ENCODE assay signal across 8 mouse cellular contexts in genomic region chr4:45013031-45013431, GRCm38 (mm10). TPM values are rescaled to one million over a fixed set of nuclear protein-coding genes. Genes with fewer than 3 reads are reported as not detected.
DNase-seq lines count a peak whose midpoint lies in the region; ATAC-seq lines count a peak whose summit lies in the region.

No protein-coding gene starts in this region.

- DNase-seq in kidney, postnatal 14 days: no peak
- peak; percentile 10 for DNase-seq in R1 (ENCODE audit: low read depth, low spot score)
- no peak for DNase-seq in thymus, postnatal 25 days
- no peak for DNase-seq in right cerebral cortex, postnatal 4 days
- DNase-seq in cerebellum, postnatal 4 days (ENCODE audit: low spot score in 2 of 2): no peak

- no peaks in the 10 kb centered on the region for H3K27me3 ChIP-seq in kidney, embryonic 15.5 days
- H3K27me3 ChIP-seq in heart, embryonic 14.5 days (ENCODE audit: control insufficient read depth, insufficient read depth, low read length): no peaks in the 10 kb centered on the region
- no peaks in the 10 kb centered on the region for H3K27me3 ChIP-seq in liver, embryonic 15.5 days

- no peak for ATAC-seq in kidney, embryonic 15.5 days (replicated peaks; ENCODE audit: low FRiP score)
- ATAC-seq in heart, embryonic 14.5 days (ENCODE audit: insufficient number of reproducible peaks, insufficient read depth, low FRiP score, low read depth): no peak
- ATAC-seq in liver, embryonic 15.5 days (ENCODE audit: insufficient read depth): no peak

- H3K4me3 ChIP-seq in kidney, embryonic 15.5 days (replicated peaks): peak overlapping the region; percentile 67
- H3K4me3 ChIP-seq in heart, embryonic 14.5 days (ENCODE audit: control insufficient read depth in 1 of 2, insufficient read depth in 1 of 2, low read depth in 1 of 2, low read length in 2 of 2): peak overlapping the region; percentile 65 to 93
- peak overlapping the region; percentile 71 for H3K4me3 ChIP-seq in liver, embryonic 15.5 days (replicated peaks)

- peak overlapping the region; percentile 66 for H3K4me2 ChIP-seq in kidney, embryonic 15.5 days
- peak overlapping the region; percentile 60 for H3K4me2 ChIP-seq in heart, embryonic 14.5 days (ENCODE audit: low read length)
- peak overlapping the region; percentile 86 for H3K4me2 ChIP-seq in liver, embryonic 15.5 days

- peaks cover 26% of the 10 kb centered on the region for H3K4me1 ChIP-seq in kidney, embryonic 15.5 days
- peaks cover 8 to 23% of the 10 kb centered on the region in 2 experiments for H3K4me1 ChIP-seq in heart, embryonic 14.5 days (ENCODE audit: control insufficient read depth in 2 of 2, insufficient read depth in 2 of 2, low read length in 2 of 2)
- peaks cover 30% of the 10 kb centered on the region for H3K4me1 ChIP-seq in liver, embryonic 15.5 days (replicated peaks)

- H3K9ac ChIP-seq in kidney, embryonic 15.5 days: peak overlapping the region; percentile 58
- H3K9ac ChIP-seq in heart, embryonic 14.5 days (ENCODE audit: low read length): peak overlapping the region; percentile 81
- peak overlapping the region; percentile 77 for H3K9ac ChIP-seq in liver, embryonic 15.5 days

- no peaks in the 10 kb centered on the region for H3K9me3 ChIP-seq in kidney, embryonic 15.5 days (replicated peaks)
- H3K9me3 ChIP-seq in heart, embryonic 14.5 days (ENCODE audit: control insufficient read depth, low read length): no peaks in the 10 kb centered on the region
- H3K9me3 ChIP-seq in liver, embryonic 15.5 days (replicated peaks): no peaks in the 10 kb centered on the region

- peak overlapping the region; percentile 84 for H3K27ac ChIP-seq in kidney, embryonic 15.5 days
- peak overlapping the region; percentile 85 to 94 for H3K27ac ChIP-seq in heart, embryonic 14.5 days (replicated peaks in 1 of 2; ENCODE audit: control insufficient read depth in 1 of 2, insufficient read depth in 1 of 2, low read depth in 2 of 2, low read length in 2 of 2)
- H3K27ac ChIP-seq in liver, embryonic 15.5 days (replicated peaks): peak overlapping the region; percentile 99

- H3K36me3 ChIP-seq in kidney, embryonic 15.5 days: no peaks in the 10 kb centered on the region
- no peaks in the 10 kb centered on the region for H3K36me3 ChIP-seq in heart, embryonic 14.5 days (ENCODE audit: control insufficient read depth, insufficient read depth, low read length)
- no peaks in the 10 kb centered on the region for H3K36me3 ChIP-seq in liver, embryonic 15.5 days (replicated peaks)

- 3% methylated on average over 13 of the region's 13 CpGs for WGBS in kidney, embryonic 15.5 days
- WGBS in heart, embryonic 14.5 days: under 1% methylated on average over 13 of the region's 13 CpGs
- under 1% methylated on average over 13 of the region's 13 CpGs for WGBS in liver, embryonic 15.5 days (ENCODE audit: insufficient replicate concordance)

RNA-seq across cellular contexts. Expression of gene Zbtb5, which starts 0.8 kb away (rescaled TPM):
- polyA plus RNA-seq in kidney, embryonic 15.5 days (2015; fragmentation: Nextera tagmentation; extraction: Ambion mirVana): 23.0 and 24.1 TPM in 2 replicates
- polyA plus RNA-seq in heart, embryonic 14.5 days (2014; fragmentation: Nextera tagmentation; extraction: Ambion mirVana): 17.2 and 17.6 TPM in 2 replicates
- 5.8 and 5.9 TPM in 2 replicates for polyA plus RNA-seq in liver, embryonic 15.5 days (2015; fragmentation: Nextera tagmentation; extraction: Ambion mirVana)

RNA-seq across cellular contexts. Expression of gene Polr1e, which starts 5.4 kb away (rescaled TPM):
- polyA plus RNA-seq in kidney, embryonic 15.5 days (2015; fragmentation: Nextera tagmentation; extraction: Ambion mirVana): 40.9 and 48.4 TPM in 2 replicates
- 72.4 and 73.1 TPM in 2 replicates for polyA plus RNA-seq in heart, embryonic 14.5 days (2014; fragmentation: Nextera tagmentation; extraction: Ambion mirVana)
- 14.7 and 15.6 TPM in 2 replicates for polyA plus RNA-seq in liver, embryonic 15.5 days (2015; fragmentation: Nextera tagmentation; extraction: Ambion mirVana)

RNA-seq across cellular contexts. Expression of gene Grhpr, which starts 31.8 kb away (rescaled TPM):
- polyA plus RNA-seq in kidney, embryonic 15.5 days (2015; fragmentation: Nextera tagmentation; extraction: Ambion mirVana): 86.7 and 97.2 TPM in 2 replicates
- polyA plus RNA-seq in heart, embryonic 14.5 days (2014; fragmentation: Nextera tagmentation; extraction: Ambion mirVana): 85.6 and 88.7 TPM in 2 replicates
- polyA plus RNA-seq in liver, embryonic 15.5 days (2015; fragmentation: Nextera tagmentation; extraction: Ambion mirVana): 125 and 146 TPM in 2 replicates
